Mouse (Mus musculus): ENCODE data around the gene Ttf2.

DNA sequence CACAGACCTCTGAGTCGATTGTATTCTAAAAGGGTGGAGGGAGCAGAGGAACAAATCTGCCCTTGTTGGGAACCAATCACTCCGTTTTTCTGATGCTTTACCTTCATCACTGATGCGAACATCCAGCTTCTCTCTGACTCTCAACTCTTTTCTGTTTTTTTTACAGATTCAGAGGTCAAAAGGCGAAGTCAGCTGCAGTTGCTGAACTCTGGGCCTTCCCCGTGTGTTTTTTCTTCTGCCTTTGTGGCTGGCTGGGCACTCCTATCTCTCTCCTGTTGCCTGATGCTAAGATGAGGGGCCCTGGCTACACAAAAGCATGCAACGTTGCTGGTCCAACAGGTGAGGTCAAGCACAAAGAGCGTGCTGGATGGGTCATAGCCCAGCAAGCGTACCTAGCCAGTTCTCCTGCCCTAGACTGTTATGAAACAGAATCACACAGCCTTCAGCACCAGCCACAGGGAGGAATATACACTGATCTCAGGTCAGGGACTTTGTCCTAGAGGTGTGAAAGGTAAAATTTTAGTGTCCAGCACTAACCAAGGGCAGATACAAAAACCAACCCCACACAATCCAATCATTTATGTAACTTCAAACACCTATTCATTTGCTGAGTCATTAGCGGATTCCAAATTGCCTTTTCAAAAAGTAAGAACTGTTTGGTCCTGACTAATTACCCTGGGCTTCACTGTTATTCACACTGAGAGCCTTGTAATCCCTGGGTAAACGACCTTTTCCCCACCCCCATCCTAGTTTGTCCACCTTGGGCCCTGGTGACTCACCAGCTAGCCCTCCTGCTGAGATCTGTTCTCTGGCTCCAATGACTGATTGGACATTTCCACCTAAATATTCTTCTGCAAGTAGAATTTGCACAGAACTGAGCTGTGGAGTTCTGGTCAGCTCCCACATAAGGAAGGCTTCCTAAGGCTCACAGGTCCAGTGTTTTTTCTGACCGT, 76.8 kb downstream of the Ttf2 start:
- TF ChIP-seq POLR2A (IDR thresholded peaks at IDR 0.05; ENCODE audit: insufficient read depth, low read depth, low read length): no peak
- no peak for TF ChIP-seq CTCF (IDR thresholded peaks at IDR 0.05; ENCODE audit: insufficient read depth, low read depth, low read length)

Data from olfactory bulb, adult 2 months (tissue).